Mouse (Mus musculus): ENCODE measurements at regions not wholly inside any gene's neighbourhood (a gene's known extent, or its start where the extent isn't known, plus 50 kb on each side); places are given as distances from the start of the nearest gene placed in this dataset.

DNA sequence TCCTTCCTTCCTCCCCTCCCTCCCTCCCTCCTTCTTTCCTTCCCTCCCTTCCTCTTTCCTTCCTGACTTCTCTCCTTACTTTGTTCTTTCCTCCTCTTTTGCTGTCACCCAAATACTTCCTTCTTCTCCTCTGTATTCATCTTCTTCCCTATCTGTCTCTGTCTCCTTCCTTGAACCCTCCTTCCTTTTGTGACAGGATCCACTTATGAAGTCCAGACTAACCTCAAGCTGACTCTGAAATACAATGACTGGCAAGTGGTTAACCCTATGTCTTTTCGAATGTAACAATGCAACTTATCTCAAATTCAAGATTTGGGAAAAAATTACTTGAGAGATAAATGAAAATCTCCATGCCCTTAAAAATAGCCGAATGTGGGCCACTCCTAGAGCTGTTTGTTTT, 197.0 kb upstream of the Dcn start:
- DNase-seq: no peak

GRCm38 (mm10) chr10:97282841-97283496, 196.4 kb upstream of the Dcn start:
- no peak for DNase-seq

- no peak for DNase-seq
These were observed 174.5 kb upstream of the Dcn start for GRCm38 (mm10) chr10:97304791-97305355.

GRCm38 (mm10) chr10:97309580-97309979, 169.8 kb upstream of the Dcn start:
- no peak for DNase-seq

DNA sequence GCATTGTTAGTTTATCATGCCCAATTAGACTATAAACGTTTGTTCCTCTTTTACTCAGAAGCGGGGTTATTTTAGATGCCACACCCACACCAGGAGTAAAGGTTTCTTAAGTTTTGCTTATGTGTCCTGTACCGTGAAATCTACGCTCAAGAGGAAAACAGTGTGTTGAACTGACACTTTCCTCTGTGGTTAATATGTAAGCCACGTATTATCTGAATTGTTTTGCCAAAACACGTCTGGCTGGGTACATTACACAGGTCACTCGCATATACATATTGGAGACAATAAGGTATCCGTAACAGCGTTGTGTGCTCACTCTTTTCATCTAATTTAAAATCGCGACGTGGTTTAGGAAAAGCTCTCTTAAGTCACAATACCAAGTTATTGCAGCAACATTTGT, 166.9 kb upstream of the Dcn start:
- DNase-seq: no peak

DNA sequence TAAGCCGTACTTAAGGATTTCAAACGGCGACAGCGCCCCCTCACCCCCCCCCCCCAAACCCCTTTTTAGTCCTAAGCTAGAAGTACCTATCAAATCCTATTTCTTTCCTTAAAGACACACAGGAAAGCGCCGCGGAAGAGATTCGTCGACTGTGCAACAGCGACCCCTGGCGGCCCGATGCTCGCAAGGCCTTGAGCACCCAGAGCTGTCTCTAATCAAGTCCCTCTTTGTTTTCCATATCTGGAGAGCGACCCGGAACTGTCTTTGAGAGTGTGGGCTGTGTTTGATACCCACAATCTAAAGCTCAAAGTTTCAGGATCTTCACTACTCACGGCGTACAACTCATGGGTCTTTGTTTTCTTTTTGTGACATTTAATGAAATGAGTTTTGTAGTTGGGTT, 166.4 kb upstream of the Dcn start:
- peak; percentile 86 for DNase-seq

DNA sequence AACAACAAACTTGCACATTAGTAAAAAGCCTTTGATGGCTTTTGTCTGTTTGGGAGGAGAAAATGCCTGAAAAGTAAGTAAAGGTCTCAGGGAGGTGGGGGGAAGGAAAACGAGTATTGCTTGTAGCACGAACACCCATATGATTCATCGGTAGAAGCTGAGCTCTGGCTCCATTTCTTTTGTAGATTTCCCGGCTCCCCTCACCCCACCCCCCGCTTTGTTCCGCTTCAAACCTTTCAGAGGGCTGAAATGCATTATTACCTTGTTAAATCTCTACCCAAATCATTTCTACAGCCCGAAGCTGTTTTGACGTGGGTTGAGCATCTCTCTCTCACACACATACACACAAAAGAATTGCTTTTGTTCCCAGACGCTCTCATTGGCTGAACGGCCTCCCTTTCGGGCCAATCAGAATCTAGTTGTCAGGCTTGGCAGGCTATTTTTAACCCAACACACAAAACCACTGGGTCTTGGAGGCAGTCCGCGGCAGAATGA, 166.0 kb upstream of the Dcn start:
- peak; percentile 70 for DNase-seq

DNA sequence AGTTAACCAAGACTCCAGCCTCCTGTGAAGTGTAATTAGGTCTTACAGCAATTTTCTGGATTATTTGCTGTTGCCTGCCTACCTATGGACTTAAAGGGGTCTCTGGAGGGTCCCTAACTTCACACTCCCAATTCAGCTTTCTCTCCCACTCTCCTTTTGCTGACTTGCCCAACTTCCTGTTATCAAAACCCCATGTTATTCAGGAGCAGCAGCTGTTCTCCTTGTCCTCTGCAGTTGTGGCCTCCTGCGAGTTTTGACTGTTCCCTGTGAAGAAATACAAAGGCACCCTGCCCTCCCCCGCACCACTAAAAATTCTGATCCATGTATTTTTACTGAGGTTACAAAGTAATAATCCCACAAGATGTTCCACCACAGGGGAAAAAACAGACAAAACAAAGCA, 146.8 kb upstream of the Dcn start:
- no peak for DNase-seq

DNA sequence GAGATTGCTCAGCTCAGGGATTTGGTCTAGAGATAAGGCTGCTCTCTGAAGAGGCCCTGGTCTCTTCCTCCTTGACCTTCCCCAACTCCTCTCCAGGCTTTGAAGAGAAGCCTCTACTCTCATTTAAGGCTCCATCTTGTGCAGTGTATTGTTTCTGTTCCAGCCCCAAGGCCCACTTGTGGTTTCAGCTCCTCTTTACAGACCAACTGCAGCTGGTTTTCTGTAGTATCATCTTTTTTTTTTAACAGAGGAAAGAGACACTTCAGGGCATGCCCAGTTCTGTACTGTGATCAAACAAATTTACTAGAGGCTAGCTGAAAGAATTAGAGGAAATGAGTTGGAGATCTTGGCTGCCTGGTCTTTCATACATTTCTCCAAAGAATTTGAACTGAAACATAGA, 145.4 kb upstream of the Dcn start:
- DNase-seq: no peak

- no peak for DNase-seq
These were observed 144.7 kb upstream of the Dcn start for GRCm38 (mm10) chr10:97334606-97335150.

DNA sequence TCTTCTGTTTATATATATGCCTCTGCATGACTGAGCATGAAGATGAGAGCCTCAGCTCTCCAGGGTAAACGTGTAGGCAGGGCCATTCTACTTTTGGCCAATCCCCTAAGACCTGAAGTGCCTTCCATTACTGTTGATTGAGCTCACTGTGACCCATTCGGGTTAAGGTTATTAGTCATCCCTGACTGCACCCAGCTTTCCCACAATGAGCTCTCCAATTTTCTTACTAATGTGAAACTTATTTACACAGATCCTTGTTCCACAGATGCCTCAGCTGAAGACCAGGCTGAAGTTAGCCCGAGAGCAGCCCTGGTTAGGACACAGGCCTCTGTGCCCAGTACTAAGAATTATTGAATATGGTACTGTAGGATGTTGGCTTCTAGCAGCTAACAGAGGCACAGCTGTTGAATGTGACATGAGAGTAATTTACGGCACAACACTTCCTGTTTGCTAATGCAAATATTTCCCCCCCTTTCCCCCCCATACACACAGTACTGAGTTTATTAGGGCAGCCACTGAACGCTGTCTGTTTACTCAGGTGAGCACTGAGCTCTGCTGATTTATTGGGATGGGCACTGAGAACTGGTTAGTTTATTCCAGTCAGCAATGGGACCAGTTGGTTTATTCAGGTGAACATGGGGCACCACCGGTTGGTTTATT, 141.2 kb upstream of the Dcn start:
- DNase-seq: no peak

DNA sequence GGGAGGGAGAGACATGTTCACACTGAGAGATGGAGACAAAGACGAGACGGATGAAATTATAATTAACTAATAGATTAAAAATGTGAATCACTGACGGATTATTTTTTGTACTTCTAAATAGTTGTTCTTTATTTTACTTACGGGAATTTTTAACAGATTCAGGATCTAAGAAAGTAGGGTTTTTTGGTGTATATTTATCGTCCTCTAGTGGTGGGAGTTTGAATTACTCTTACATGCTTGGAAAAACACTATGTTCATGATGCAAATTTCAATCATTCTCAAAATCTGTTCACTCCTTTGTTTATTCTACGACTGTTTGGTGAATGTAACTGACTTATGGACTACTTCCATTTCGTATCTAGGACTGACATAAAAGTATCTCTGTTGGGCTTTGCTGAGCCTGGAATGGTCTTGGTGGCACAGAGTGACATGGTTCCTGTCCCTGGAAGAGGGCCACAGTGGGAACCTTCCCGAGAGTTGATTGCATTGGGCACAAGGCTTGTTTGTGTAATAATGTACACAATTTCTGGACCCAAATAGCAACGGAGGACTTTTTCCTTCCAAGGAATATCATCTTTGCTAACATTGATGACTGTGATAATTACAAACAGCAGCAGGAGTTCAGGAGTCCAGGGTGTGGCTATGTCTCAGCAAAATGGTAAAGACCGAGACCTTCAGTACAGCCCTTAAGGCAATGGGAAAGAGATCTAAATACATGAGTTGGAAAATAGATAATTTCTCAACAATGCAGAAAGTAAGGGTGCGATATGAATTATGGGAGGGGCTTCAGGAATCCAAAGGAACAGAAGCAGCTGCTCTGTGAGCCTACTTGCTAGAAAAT, 139.3 kb upstream of the Dcn start:
- DNase-seq: no peak

GRCm38 (mm10) chr10:97345347-97345746, 134.1 kb upstream of the Dcn start:
- peak; percentile 56 for DNase-seq

- DNase-seq: no peak
These were observed 132.5 kb upstream of the Dcn start for GRCm38 (mm10) chr10:97346949-97347348.

- DNase-seq: no peak
These were observed 110.8 kb upstream of the Dcn start for GRCm38 (mm10) chr10:97368625-97369024.

- peak; percentile 60 for DNase-seq
These were observed 103.6 kb upstream of the Dcn start for GRCm38 (mm10) chr10:97375824-97376223.

GRCm38 (mm10) chr10:97376376-97376775, 103.0 kb upstream of the Dcn start:
- no peak for DNase-seq

DNA sequence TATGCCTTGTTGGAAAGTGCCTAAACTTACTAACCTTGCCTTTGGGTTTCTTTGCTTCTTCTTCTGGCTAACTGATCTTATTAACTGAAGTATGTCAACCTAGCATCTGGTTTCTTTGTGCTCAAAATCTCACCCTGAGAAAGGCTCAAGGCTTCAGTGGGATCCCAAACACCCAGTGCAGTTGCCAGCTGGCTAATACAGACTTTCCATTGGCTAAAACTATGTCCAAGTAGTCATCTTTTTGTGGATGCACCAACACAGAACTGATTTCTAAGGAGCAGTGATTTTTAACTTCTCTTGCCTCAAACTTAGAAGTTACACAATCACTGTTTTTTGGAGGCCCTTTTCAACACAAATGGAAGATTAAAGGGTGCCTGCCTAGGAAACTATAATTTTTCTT, 97.8 kb upstream of the Dcn start:
- DNase-seq: no peak

- no peak for DNase-seq
These were observed 95.5 kb upstream of the Dcn start for GRCm38 (mm10) chr10:97383881-97384280.

- no peak for DNase-seq
These were observed 92.1 kb upstream of the Dcn start for GRCm38 (mm10) chr10:97387196-97387876.

DNA sequence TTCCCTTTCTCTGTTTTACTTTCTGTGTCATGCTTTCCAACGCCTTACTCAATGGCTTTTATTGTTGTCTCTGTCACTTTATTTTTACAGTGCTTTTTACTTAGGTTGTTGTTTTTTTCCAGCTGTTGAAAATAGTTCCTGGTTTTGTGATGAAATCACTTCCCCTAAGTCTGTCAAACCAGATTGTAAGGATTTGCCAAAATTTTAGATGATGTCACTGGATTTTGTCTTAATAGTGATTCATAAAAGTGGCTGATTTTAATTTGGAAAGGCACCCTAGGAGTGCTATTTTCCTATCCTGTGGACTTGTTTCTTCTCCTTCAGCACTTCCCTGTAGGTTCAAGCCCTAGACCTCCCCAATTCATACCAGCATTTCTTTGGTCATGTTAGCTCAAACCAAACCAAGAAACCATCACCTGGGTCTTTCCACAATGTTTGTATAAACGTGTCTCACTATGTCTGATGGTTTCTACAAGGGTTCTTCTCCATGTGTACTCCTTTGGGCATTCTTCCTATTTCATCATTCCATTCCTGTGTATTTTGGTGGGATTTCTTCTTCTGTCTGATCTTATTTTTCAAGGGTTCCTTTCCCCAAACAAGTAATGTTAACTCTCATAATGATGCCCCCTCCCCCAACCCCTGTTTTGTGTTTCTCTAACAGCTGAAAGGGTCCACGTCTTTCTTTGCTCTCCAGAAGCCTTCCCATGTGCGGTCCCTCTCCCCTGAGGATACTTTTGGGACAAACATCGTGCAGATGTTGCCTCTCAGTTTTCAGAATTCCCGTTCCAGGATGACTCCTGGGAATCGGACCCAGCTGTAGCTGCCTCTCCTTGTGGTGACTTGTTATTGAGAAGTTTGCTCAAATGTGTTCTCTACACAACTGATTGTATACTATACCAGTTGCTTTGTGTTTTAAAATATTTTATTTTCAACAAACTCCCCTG, 89.5 kb upstream of the Dcn start:
- no peak for DNase-seq

Measured in liver (tissue).